Mouse (Mus musculus): ENCODE results near the gene Tmem132b.

DNA sequence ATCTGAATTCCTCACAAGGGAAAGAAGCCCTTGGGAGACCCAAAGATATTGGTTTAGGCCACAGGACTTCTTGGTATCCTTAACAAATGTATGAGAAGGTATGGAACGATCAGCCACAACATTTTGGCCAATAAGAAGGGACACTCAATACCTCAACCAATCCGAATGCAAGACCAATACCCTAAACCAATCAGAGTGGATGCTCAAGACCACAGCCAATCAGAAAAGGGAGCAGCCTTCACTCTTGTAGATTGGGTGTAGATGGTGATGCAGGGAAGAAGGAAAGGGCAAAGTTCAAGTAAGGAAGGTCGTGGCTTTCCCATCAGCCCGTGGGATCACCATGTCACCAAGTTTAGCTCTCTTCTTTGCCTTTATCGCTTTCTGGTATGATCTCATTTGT is 40.4 kb downstream of the Tmem132b start:
- TF ChIP-seq POLR2A (IDR thresholded peaks at IDR 0.05; ENCODE audit: low read depth, low read length) (no peak), KAT2A (IDR thresholded peaks at IDR 0.05; ENCODE audit: insufficient replicate concordance, low read length) (no peak), RCOR1 (conservative IDR thresholded peaks at IDR 0.05; ENCODE audit: low read depth, low read length) (no peak), IRF4 (IDR thresholded peaks at IDR 0.05; ENCODE audit: low read depth, low read length) (no peak), CTCF (conservative IDR thresholded peaks at IDR 0.05 in 1 of 2, IDR thresholded peaks at IDR 0.05 in 1 of 2; ENCODE audit: low read depth in 2 of 2, low read length in 2 of 2) (no peak), USF2 (conservative IDR thresholded peaks at IDR 0.05; ENCODE audit: low read depth, low read length) (no peak), CHD1 (IDR thresholded peaks at IDR 0.05; ENCODE audit: low read depth, low read length) (no peak), MEF2A (IDR thresholded peaks at IDR 0.05; ENCODE audit: borderline replicate concordance, low read depth, low read length) (no peak), RAD21 (IDR thresholded peaks at IDR 0.05; ENCODE audit: low read depth, low read length) (no peak), GABPA (IDR thresholded peaks at IDR 0.05; ENCODE audit: insufficient replicate concordance, low read depth, low read length) (no peak), MAZ (IDR thresholded peaks at IDR 0.05; ENCODE audit: low read depth, low read length) (no peak), MAX (IDR thresholded peaks at IDR 0.05; ENCODE audit: low read length) (no peak)
